Mouse (Mus musculus): ENCODE results near the gene Lrp8.

DNA sequence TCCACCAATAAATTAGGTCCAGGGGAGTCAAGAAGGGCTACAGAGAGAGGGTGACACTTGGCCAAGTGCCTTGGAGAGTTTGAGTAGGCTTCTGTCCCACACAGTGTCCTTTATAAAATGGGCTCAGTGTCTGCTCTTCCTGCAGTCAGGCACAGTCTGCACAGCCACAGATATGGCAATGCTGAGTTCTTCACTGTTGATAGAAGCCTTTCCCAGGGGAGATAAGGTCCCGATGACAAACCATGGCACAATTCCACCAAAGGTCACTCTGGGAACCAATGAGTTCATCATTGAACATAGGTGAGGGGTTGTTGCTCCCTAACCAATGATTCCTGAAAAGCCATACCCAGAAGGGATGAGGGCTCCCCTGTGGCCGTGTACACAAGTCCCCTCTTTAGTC lies 27.2 kb upstream of the Lrp8 start:
- TF ChIP-seq CTCF (IDR thresholded peaks at IDR 0.05; ENCODE audit: insufficient read depth, low read length) (no peak), POLR2A (IDR thresholded peaks at IDR 0.05; ENCODE audit: borderline replicate concordance, extremely low read depth, low read depth, low read length) (no peak)
